Mouse (Mus musculus): Measurements from ENCODE around the gene Gm20388. TPM values are rescaled to one million over a fixed set of nuclear protein-coding genes. Genes with fewer than 3 reads are reported as not detected.

The Gm20388 gene
- total RNA-seq, 2 experiments from 2014 or later = 8.8 TPM

GRCm38 (mm10) chr8:120273430-120273829, 362.8 kb downstream of the Gm20388 start:
- no peak for DNase-seq (ENCODE audit: extremely low spot score in 1 of 2, low spot score in 1 of 2)

GRCm38 (mm10) chr8:120276051-120276890, 365.6 kb downstream of the Gm20388 start:
- no peak for DNase-seq (ENCODE audit: extremely low spot score in 1 of 2, low spot score in 1 of 2)

GRCm38 (mm10) chr8:120276891-120277426, 366.3 kb downstream of the Gm20388 start:
- no peak for DNase-seq (ENCODE audit: extremely low spot score in 1 of 2, low spot score in 1 of 2)

GRCm38 (mm10) chr8:120278009-120278408, 367.4 kb downstream of the Gm20388 start:
- DNase-seq (ENCODE audit: extremely low spot score in 1 of 2, low spot score in 1 of 2) = no peak

- no peak for DNase-seq (ENCODE audit: extremely low spot score in 1 of 2, low spot score in 1 of 2)
Measured at GRCm38 (mm10) chr8:120279418-120279817, 368.8 kb downstream of the Gm20388 start.

- peak; percentile 66 to 95 for DNase-seq (ENCODE audit: extremely low spot score in 1 of 2, low spot score in 1 of 2)
Measured at GRCm38 (mm10) chr8:120281487-120281886, 370.8 kb downstream of the Gm20388 start.

GRCm38 (mm10) chr8:120282465-120282864, 371.8 kb downstream of the Gm20388 start:
- no peak for DNase-seq (ENCODE audit: extremely low spot score in 1 of 2, low spot score in 1 of 2)

- DNase-seq (ENCODE audit: extremely low spot score in 1 of 2, low spot score in 1 of 2) = no peak
Measured at GRCm38 (mm10) chr8:120284265-120284664, 373.6 kb downstream of the Gm20388 start.

- DNase-seq (ENCODE audit: extremely low spot score in 1 of 2, low spot score in 1 of 2) = no peak
Measured at GRCm38 (mm10) chr8:120285033-120285432, 374.4 kb downstream of the Gm20388 start.

GRCm38 (mm10) chr8:120285878-120286277, 375.2 kb downstream of the Gm20388 start:
- no peak for DNase-seq (ENCODE audit: extremely low spot score in 1 of 2, low spot score in 1 of 2)

- peak in 1 of 2 experiments; percentile 65 for DNase-seq (ENCODE audit: extremely low spot score in 1 of 2, low spot score in 1 of 2)
Measured at GRCm38 (mm10) chr8:120288122-120288908, 377.7 kb downstream of the Gm20388 start.

GRCm38 (mm10) chr8:120289191-120289590, 378.6 kb downstream of the Gm20388 start:
- DNase-seq (ENCODE audit: extremely low spot score in 1 of 2, low spot score in 1 of 2) = no peak

GRCm38 (mm10) chr8:120289698-120290181, 379.1 kb downstream of the Gm20388 start:
- DNase-seq (ENCODE audit: extremely low spot score in 1 of 2, low spot score in 1 of 2) = no peak

- DNase-seq (ENCODE audit: extremely low spot score in 1 of 2, low spot score in 1 of 2) = no peak
Measured at GRCm38 (mm10) chr8:120290614-120291013, 380.0 kb downstream of the Gm20388 start.

- DNase-seq (ENCODE audit: extremely low spot score in 1 of 2, low spot score in 1 of 2) = no peak
Measured at GRCm38 (mm10) chr8:120291650-120292049, 381.0 kb downstream of the Gm20388 start.

GRCm38 (mm10) chr8:120292316-120293107, 381.9 kb downstream of the Gm20388 start:
- peak in 1 of 2 experiments; percentile 53 for DNase-seq (ENCODE audit: extremely low spot score in 1 of 2, low spot score in 1 of 2)

- DNase-seq (ENCODE audit: extremely low spot score in 1 of 2, low spot score in 1 of 2) = no peak
Measured at GRCm38 (mm10) chr8:120293421-120294357, 383.0 kb downstream of the Gm20388 start.

GRCm38 (mm10) chr8:120294982-120295870, 384.6 kb downstream of the Gm20388 start:
- DNase-seq (ENCODE audit: extremely low spot score in 1 of 2, low spot score in 1 of 2) = no peak
